Mouse (Mus musculus) urinary bladder, postnatal 4 days (tissue): ENCODE measurements around the gene Gm595.

ENCODE experiments used
- DNase-seq, 2 experiments: peaks; one replicate each; pipeline ENCODE4 v3.0.0; 2021 to 2022; ENCODE audit warnings: low spot score in 2 of 2

Gene Gm595

GRCm38 (mm10) chrX:48877613-48878012 is at the start of gene Gm595:
Gm595 (minus strand) TSS chrX:48877713.
- DNase-seq = no peak

- no peak for DNase-seq
These were observed 30.9 kb upstream of the Gm595 start for GRCm38 (mm10) chrX:48908421-48908820.

- no peak for DNase-seq
These were observed 26.2 kb upstream of the Gm595 start for GRCm38 (mm10) chrX:48903744-48904143.

GRCm38 (mm10) chrX:48899555-48899954 is 22.0 kb upstream of the Gm595 start:
- DNase-seq = no peak

- DNase-seq = no peak
These were observed 19.3 kb upstream of the Gm595 start for GRCm38 (mm10) chrX:48896803-48897202.

GRCm38 (mm10) chrX:48893946-48894345 is 16.4 kb upstream of the Gm595 start:
- no peak for DNase-seq

GRCm38 (mm10) chrX:48890259-48890658 is 12.7 kb upstream of the Gm595 start:
- no peak for DNase-seq

- DNase-seq = no peak
These were observed 7.1 kb upstream of the Gm595 start for GRCm38 (mm10) chrX:48884615-48885014.
